Mouse (Mus musculus) testis, adult 2 months (tissue): Measurements from ENCODE around the gene Aldh9a1. TPM values are rescaled to one million over a fixed set of nuclear protein-coding genes. Genes with fewer than 3 reads are reported as not detected.

ENCODE experiments used
- H3K27ac ChIP-seq: fragments of 200-500 bp; 2 replicates; pipeline ENCODE4 v1.5.1; 2012; ENCODE audit warnings: low read depth, low read length; ENCODE audit not compliant: control insufficient read depth, insufficient read depth
- H3K27me3 ChIP-seq: fragments of 200-500 bp; 2 replicates; pipeline ENCODE4 v1.6.1; 2012; ENCODE audit warnings: mild to moderate bottlenecking, low read length, moderate library complexity; ENCODE audit not compliant: control insufficient read depth, insufficient read depth
- H3K36me3 ChIP-seq: fragments of 200-500 bp; 2 replicates; pipeline ENCODE4 v1.6.1; 2012; ENCODE audit warnings: mild to moderate bottlenecking, low read length; ENCODE audit not compliant: control insufficient read depth, insufficient read depth
- H3K4me1 ChIP-seq: fragments of 200-500 bp; 2 replicates; pipeline ENCODE4 v1.6.1; 2012; ENCODE audit warnings: low read length; ENCODE audit not compliant: control insufficient read depth, insufficient read depth
- H3K4me3 ChIP-seq: fragments of 200-500 bp; 2 replicates; pipeline ENCODE4 v1.5.1; 2012; ENCODE audit warnings: low read depth, mild to moderate bottlenecking, low read length, moderate library complexity, mixed read lengths; ENCODE audit not compliant: control insufficient read depth
- CTCF ChIP-seq: fragments of 200-500 bp; IDR thresholded peaks from 2 replicates; pipeline ENCODE4 v1.5.1; 2012; ENCODE audit warnings: low read depth, mild to moderate bottlenecking, inconsistent platforms, low read length, moderate library complexity; ENCODE audit not compliant: control insufficient read depth, insufficient read depth, insufficient replicate concordance
- POLR2A ChIP-seq: fragments of 200-500 bp; IDR thresholded peaks from 2 replicates; pipeline ENCODE4 v1.6.1; 2012; ENCODE audit warnings: low read depth, mild to moderate bottlenecking, inconsistent platforms, low read length, moderate library complexity; ENCODE audit not compliant: control insufficient read depth
- polyA plus RNA-seq: library from polyadenylated mRNA; depleted of rRNA; stranded (reverse); fragments of >200 nt; gene quantifications from 2 replicates; pipeline ENCODE4 v1.2.3, GENCODE M21; 2012

Aldh9a1 gene
- polyA plus RNA-seq, 1 experiment = 33.6 TPM

DNA sequence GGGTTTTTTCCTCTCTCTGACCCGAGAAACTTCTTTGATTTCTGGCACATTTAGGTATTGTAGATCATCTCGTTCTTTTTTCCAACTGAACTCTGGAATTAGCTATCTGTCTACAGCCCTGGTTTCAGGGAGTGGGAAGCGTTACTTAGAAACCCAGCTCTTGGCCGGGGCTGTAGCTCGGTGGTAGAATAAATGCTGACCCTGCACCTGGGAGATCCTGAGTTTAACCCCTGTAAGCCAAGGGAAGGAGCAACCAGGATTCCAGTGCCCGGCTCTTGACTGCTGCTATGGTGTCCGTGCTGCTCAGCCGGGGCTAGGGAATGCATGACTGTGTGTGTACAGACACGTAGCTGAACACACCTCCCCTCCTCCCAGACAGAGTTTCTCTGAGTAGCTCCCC lies 8.9 kb downstream of the Aldh9a1 start:
- Histone ChIP-seq H3K36me3 (peaks cover 1% of the 10 kb centered on the region; the same call in 1 of the 2 replicates), H3K4me1 (no peaks in the 10 kb centered on the region), H3K4me3 (no peak overlapping the region), H3K27ac (no peak overlapping the region), H3K27me3 (no peaks in the 10 kb centered on the region)
- no peak for TF ChIP-seq POLR2A
- TF ChIP-seq CTCF = no peak

DNA sequence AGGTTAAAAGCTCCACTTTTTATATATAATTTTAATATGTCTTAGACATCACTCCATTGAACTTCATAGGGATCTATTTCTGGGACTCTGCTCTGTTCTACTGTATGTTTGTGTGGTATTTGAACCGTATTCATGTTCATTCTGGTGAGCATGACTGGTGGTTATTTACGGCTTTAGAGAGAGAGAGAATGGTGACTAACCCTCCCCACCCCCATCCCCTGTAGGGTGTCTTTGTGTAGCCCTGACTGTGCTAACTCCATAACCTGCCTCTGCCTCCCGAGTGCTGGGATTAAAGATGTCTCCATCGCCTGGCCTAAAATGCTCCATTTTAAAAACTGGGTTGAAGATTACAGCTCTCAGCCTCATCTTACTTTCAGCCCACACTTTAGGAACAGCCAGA lies 10.5 kb downstream of the Aldh9a1 start:
- H3K27ac ChIP-seq = no peak overlapping the region
- no peaks in the 10 kb centered on the region for H3K27me3 ChIP-seq
- no peaks in the 10 kb centered on the region for H3K4me1 ChIP-seq
- H3K36me3 ChIP-seq = peaks cover 1% of the 10 kb centered on the region; the same call in 1 of the 2 replicates
- TF ChIP-seq POLR2A = no peak
- TF ChIP-seq CTCF = no peak
- no peak overlapping the region for H3K4me3 ChIP-seq

DNA sequence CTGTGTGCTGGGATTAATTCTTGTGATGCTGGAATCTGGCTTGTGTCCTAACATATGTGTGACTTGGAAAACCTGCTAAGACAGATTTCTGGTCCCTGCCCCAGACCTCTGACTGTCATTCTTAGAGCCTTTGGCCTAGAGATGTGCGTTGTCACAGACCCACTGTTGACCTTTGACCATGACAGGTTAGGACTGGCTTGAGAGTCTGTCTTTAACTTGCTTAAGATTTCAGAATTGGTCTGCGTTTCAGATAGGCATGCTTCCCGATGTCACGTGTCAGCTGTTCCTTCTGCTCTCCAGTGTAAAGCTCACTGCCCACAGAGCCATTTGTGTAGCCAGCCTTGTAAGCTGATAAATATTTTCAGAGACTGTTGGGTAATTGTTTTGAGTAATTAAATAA lies 13.0 kb downstream of the Aldh9a1 start:
- Histone ChIP-seq H3K36me3 (peaks cover 2% of the 10 kb centered on the region), H3K27me3 (no peaks in the 10 kb centered on the region), H3K4me3 (no peak overlapping the region), H3K27ac (no peak overlapping the region), H3K4me1 (no peaks in the 10 kb centered on the region)
- TF ChIP-seq POLR2A = no peak
- no peak for TF ChIP-seq CTCF

DNA sequence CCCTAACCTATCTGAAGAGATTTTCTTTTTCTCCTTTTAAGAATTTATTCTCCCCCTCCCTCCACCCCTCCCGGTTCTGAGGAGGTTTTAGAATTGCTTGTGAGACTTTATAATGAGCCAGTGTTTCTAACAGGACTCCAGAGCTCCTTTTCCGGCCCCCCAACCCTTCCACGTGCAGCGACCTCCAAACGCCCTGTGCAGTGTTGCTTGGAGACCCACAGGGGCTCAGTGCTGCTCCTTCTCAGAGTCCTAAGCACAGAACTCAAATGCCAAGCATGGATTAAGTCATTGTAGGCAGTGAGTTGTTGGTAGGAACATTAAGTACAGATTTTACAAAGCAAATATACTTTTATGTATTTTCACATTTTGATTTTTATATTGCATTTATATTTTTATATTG lies 13.5 kb downstream of the Aldh9a1 start:
- Histone ChIP-seq H3K36me3 (peaks cover 2% of the 10 kb centered on the region), H3K27me3 (no peaks in the 10 kb centered on the region), H3K4me3 (no peak overlapping the region), H3K27ac (no peak overlapping the region), H3K4me1 (no peaks in the 10 kb centered on the region)
- no peak for TF ChIP-seq POLR2A
- TF ChIP-seq CTCF = no peak

DNA sequence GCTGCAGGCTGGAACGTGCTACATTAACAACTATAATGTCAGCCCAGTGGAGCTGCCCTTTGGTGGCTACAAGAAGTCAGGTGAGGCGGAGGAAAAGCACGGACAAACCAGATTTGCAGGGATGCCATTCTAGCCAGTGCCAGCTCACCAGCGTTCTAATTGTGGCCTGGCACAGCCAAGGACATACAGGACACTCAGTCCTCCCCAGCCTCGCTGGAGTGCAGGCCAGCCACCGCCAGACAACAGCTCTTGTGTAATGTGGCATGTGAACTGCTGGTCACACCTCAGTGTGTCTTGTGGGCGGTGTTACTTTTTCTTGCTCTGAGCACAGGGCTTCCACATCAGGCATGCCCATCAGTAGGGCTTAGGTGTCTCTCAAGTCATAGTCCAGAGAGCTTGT lies 16.0 kb downstream of the Aldh9a1 start:
- H3K4me1 ChIP-seq = no peaks in the 10 kb centered on the region
- H3K4me3 ChIP-seq = no peak overlapping the region
- no peak overlapping the region for H3K27ac ChIP-seq
- no peaks in the 10 kb centered on the region for H3K27me3 ChIP-seq
- TF ChIP-seq CTCF (no peak), POLR2A (no peak)
- H3K36me3 ChIP-seq = peaks cover 2% of the 10 kb centered on the region

DNA sequence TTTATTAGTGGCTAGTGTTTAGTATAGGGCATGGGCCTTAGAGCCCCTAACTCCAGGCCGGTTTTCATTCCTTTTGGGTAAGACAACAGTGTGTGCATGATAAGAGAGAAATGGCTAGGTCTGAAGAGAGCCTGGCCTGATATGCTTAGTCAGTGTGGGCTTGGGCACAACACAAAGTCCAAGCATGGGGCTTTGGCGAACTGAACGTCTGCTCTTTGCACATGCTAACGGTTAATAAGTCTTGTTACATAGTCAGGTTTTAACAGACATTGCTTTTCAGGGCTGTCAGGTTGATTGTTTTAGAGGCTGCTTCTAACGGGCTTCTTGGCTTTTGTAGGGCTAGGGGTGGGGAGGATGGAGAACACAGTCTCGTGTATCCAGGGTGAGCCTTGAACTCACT lies 16.8 kb downstream of the Aldh9a1 start:
- H3K27ac ChIP-seq = no peak overlapping the region
- no peaks in the 10 kb centered on the region for H3K27me3 ChIP-seq
- no peaks in the 10 kb centered on the region for H3K4me1 ChIP-seq
- H3K4me3 ChIP-seq = no peak overlapping the region
- TF ChIP-seq CTCF (no peak), POLR2A (no peak)
- H3K36me3 ChIP-seq = peaks cover 2% of the 10 kb centered on the region

DNA sequence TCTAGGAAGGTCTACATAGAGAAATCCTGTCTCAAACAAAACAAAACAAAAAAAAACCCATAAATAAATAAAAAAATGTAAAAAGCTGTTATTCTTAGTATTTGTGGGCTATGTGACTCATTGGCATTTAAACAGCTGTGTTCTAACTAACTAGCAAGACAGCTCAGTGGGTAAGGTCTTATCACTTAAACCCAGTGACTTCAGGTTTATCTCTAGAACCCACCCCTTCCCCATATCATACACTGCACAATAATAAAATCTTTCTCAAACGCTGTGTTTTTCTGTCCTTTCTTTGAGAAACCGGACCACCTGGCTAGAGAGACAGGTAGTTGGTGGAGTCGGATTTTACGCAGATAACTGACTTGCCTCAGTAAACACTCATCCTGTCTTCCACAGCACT lies 18.2 kb downstream of the Aldh9a1 start:
- Histone ChIP-seq H3K4me3 (no peak overlapping the region), H3K36me3 (peaks cover 2% of the 10 kb centered on the region; the same call in 1 of the 2 replicates), H3K27ac (no peak overlapping the region), H3K4me1 (no peaks in the 10 kb centered on the region; the same call in 1 of the 2 replicates), H3K27me3 (no peaks in the 10 kb centered on the region)
- TF ChIP-seq POLR2A (no peak), CTCF (no peak)

DNA sequence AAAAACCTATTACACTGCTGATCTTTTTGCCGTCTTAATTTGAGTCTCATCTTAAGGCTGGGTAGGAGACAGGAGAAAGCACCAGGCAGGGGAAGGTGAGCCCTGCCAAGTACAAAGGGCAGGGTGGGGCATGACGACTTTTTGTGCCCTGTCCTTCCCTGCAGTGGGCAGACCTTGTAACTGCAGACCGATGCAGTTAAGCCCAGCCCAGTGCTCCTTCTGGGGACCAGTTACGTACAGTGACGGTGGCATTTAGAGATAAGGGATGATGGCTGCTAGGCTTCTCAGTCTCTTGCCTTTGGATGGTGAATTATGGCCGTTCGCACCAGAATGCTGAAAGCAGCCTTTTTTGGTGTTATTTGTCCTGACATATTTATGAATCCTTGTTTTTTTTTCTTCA lies 18.7 kb downstream of the Aldh9a1 start:
- Histone ChIP-seq H3K27me3 (no peaks in the 10 kb centered on the region), H3K27ac (no peak overlapping the region), H3K36me3 (peaks cover 2% of the 10 kb centered on the region; the same call in 1 of the 2 replicates), H3K4me3 (no peak overlapping the region), H3K4me1 (no peaks in the 10 kb centered on the region; the same call in 1 of the 2 replicates)
- TF ChIP-seq CTCF (no peak), POLR2A (no peak)
